Mouse (Mus musculus) retina, adult 2 months (tissue): Measurements from ENCODE around the gene Gpatch3.

Experiments used
- DNase-seq: peaks from one replicate; pipeline ENCODE4 v3.0.0-alpha.2; 2012; ENCODE audit warnings: low read depth, low spot score

Gpatch3 gene

GRCm38 (mm10) chr4:133574070-133574842 is at the start of gene Gpatch3:
Gene Gpatch3 (plus strand): TSS chr4:133574745.
- peak; percentile 86 for DNase-seq

- DNase-seq = no peak
Measured at GRCm38 (mm10) chr4:133527788-133528187, 46.8 kb upstream of the Gpatch3 start.

- DNase-seq = no peak
Measured at GRCm38 (mm10) chr4:133532777-133533176, 41.8 kb upstream of the Gpatch3 start.

- DNase-seq = no peak
Measured at GRCm38 (mm10) chr4:133536081-133536480, 38.5 kb upstream of the Gpatch3 start.

- DNase-seq = no peak
Measured at GRCm38 (mm10) chr4:133536652-133537051, 37.9 kb upstream of the Gpatch3 start.

- DNase-seq = peak; percentile 88
Measured at GRCm38 (mm10) chr4:133545272-133546231, 29.0 kb upstream of the Gpatch3 start, which contains the start of gene Nudc. Gene Nudc (minus strand): TSS chr4:133545996.

- no peak for DNase-seq
Measured at GRCm38 (mm10) chr4:133552029-133552428, 22.5 kb upstream of the Gpatch3 start.

- DNase-seq = no peak
Measured at GRCm38 (mm10) chr4:133552768-133553447, 21.6 kb upstream of the Gpatch3 start, which contains the start of gene Nr0b2. Gene Nr0b2 (plus strand): TSS chr4:133553376.

- DNase-seq = no peak
Measured at GRCm38 (mm10) chr4:133553448-133554330, 20.9 kb upstream of the Gpatch3 start.

GRCm38 (mm10) chr4:133557041-133557717 is 17.4 kb upstream of the Gpatch3 start:
- DNase-seq = no peak

GRCm38 (mm10) chr4:133559846-133560245 is 14.7 kb upstream of the Gpatch3 start:
- DNase-seq = no peak

GRCm38 (mm10) chr4:133561622-133562021 is 12.9 kb upstream of the Gpatch3 start:
- no peak for DNase-seq

GRCm38 (mm10) chr4:133563123-133563571 is 11.4 kb upstream of the Gpatch3 start:
- DNase-seq = no peak

GRCm38 (mm10) chr4:133567251-133567650 is 7.3 kb upstream of the Gpatch3 start:
- DNase-seq = no peak

GRCm38 (mm10) chr4:133569291-133570065 is 5.1 kb upstream of the Gpatch3 start:
- no peak for DNase-seq

GRCm38 (mm10) chr4:133570066-133570466 is 4.5 kb upstream of the Gpatch3 start:
- no peak for DNase-seq

GRCm38 (mm10) chr4:133574843-133575202 is 278 bp downstream of the Gpatch3 start:
- DNase-seq = no peak

- DNase-seq = no peak
Measured at GRCm38 (mm10) chr4:133577983-133578382, 3.4 kb downstream of the Gpatch3 start.

- DNase-seq = no peak
Measured at GRCm38 (mm10) chr4:133583690-133584058, 9.1 kb downstream of the Gpatch3 start.
